Mouse (Mus musculus): ENCODE data around the gene Rtcb.

The Rtcb gene

GRCm38 (mm10) chr10:85936280-85936965, 21.2 kb downstream of the Rtcb start:
- DNase-seq, result no peak

GRCm38 (mm10) chr10:85929962-85930361, 27.7 kb downstream of the Rtcb start:
- no peak for DNase-seq

GRCm38 (mm10) chr10:85929208-85929591, 28.4 kb downstream of the Rtcb start:
- DNase-seq, result no peak

GRCm38 (mm10) chr10:85928499-85929207, 29.0 kb downstream of the Rtcb start:
- peak; percentile 80 for DNase-seq

DNA sequence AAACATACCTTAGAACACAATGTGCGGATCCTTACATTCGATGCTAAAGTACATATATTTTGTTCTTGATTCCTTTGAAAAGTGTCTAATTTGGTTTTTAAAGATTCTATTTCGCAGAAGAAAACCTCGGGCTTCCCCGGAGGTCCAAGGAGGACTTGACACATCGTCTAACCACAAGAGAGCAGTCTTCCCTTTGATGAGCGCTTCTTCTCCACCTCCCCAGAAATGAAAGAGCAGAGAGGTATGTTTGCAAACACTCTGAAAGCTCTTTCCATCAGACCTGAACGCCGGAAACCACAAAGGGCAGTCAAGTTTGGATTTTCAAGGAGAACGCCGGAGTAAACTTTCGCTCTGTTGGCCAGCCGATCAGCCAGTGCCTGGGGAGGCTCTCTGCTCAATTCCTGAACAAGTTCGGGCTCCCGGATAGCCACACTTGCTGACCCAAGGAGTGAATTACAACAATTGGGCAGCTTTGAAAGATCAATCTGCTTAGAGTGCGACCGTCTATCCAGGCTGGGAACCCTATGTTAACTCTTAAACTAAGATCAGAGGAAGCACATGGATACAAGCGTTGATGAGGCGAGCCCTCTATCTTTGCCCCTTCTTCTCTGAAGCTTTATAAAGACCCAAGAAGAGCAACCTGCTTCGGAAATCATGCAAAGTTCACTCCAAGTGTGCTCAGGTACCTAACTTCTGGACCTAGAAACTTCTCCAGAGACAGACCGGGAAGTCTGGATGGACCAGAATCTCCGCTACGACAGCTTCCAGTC, 29.8 kb downstream of the Rtcb start, which contains the start of gene Ascl4:
Ascl4 (plus strand) TSS at position 6 of the 770 bp plus-strand sequence.
- peak; percentile 23 for DNase-seq

- peak; percentile 96 for DNase-seq
Measured at GRCm38 (mm10) chr10:85916498-85917309, 40.9 kb downstream of the Rtcb start, which contains the start of gene Prdm4. Prdm4 (minus strand) TSS chr10:85917142.

All from thymus, postnatal 25 days (tissue).